Mouse (Mus musculus) C2C12 (cell line): ENCODE data around the gene Lyrm7. TPM values are rescaled to one million over a fixed set of nuclear protein-coding genes. Genes with fewer than 3 reads are reported as not detected.

Experiments
- H3K27me3 ChIP-seq: one replicate; pipeline ENCODE4 v1.6.1; 2011; ENCODE audit not compliant: control insufficient read depth, insufficient read depth, insufficient read length
- H3K36me3 ChIP-seq: one replicate; pipeline ENCODE4 v1.6.1; 2011; ENCODE audit not compliant: control insufficient read depth, insufficient read depth
- H3K4me3 ChIP-seq: one replicate; pipeline ENCODE4 v1.5.1; 2011; ENCODE audit warnings: mild to moderate bottlenecking, control low read depth; ENCODE audit not compliant: poor library complexity, insufficient read depth, severe bottlenecking
- H3K79me2 ChIP-seq: one replicate; pipeline ENCODE4 v1.6.1; 2011; ENCODE audit not compliant: control insufficient read depth, insufficient read depth
- H3K79me3 ChIP-seq: one replicate; pipeline ENCODE4 v1.6.1; 2011; ENCODE audit warnings: low read depth, control low read depth
- H3ac ChIP-seq: one replicate; pipeline ENCODE3; 2011; ENCODE audit warnings: low read depth; ENCODE audit not compliant: control insufficient read depth, insufficient read length
- CEBPB ChIP-seq: IDR thresholded peaks from one replicate; pipeline ENCODE4 v1.6.1; 2011; ENCODE audit warnings: low read depth, mild to moderate bottlenecking, control low read depth, moderate library complexity
- CTCF ChIP-seq: IDR thresholded peaks from one replicate; pipeline ENCODE4 v1.5.1; 2011; ENCODE audit not compliant: control insufficient read depth, insufficient read depth, insufficient read length
- FOSL1 ChIP-seq: IDR thresholded peaks from one replicate; pipeline ENCODE4 v1.8.0; 2011; ENCODE audit warnings: mild to moderate bottlenecking, low read length; ENCODE audit not compliant: poor library complexity, insufficient read depth, severe bottlenecking
- MAX ChIP-seq: IDR thresholded peaks from one replicate; pipeline ENCODE4 v1.6.1; 2011; ENCODE audit warnings: mild to moderate bottlenecking, control low read depth
- MYOD1 ChIP-seq: IDR thresholded peaks from one replicate; pipeline ENCODE4 v1.6.1; 2011; ENCODE audit warnings: low read depth; ENCODE audit not compliant: control insufficient read depth, insufficient read length
- MYOG ChIP-seq: IDR thresholded peaks from one replicate; pipeline ENCODE4 v1.6.1; 2011; ENCODE audit not compliant: control insufficient read depth, insufficient read length; ENCODE audit errors: extremely low read depth
- USF1 ChIP-seq: IDR thresholded peaks from one replicate; pipeline ENCODE4 v1.6.1; 2011; ENCODE audit warnings: low read depth, mild to moderate bottlenecking, control low read depth, moderate library complexity
- polyA plus RNA-seq: library from polyadenylated mRNA; unstranded; fragments of >200 nt; fragmentation: generic; extraction: Trizol; gene quantifications from one replicate; pipeline ENCODE4 v1.2.1, GENCODE M21; 2012; ENCODE audit warnings: missing spikeins

The Lyrm7 gene
- polyA plus RNA-seq, 1 experiment: 0.25 TPM

GRCm38 (mm10) chr11:54845470-54846442 is 15.0 kb downstream of the Lyrm7 start:
- no peak for TF ChIP-seq MYOG
- no peak for TF ChIP-seq FOSL1
- no peak for TF ChIP-seq MYOD1
- H3ac ChIP-seq: no peak overlapping the region
- H3K4me3 ChIP-seq: no peak overlapping the region
- no peaks in the 10 kb centered on the region for H3K79me2 ChIP-seq
- H3K36me3 ChIP-seq: no peaks in the 10 kb centered on the region
- H3K79me3 ChIP-seq: no peaks in the 10 kb centered on the region
- no peaks in the 10 kb centered on the region for H3K27me3 ChIP-seq

GRCm38 (mm10) chr11:54844959-54845358 is 15.8 kb downstream of the Lyrm7 start:
- Histone ChIP-seq H3K27me3 (no peaks in the 10 kb centered on the region), H3K79me2 (no peaks in the 10 kb centered on the region), H3K4me3 (no peak overlapping the region), H3K36me3 (no peaks in the 10 kb centered on the region), H3K79me3 (no peaks in the 10 kb centered on the region), H3ac (no peak overlapping the region)
- TF ChIP-seq CEBPB (no peak), FOSL1 (no peak), MAX (no peak), CTCF (no peak), USF1 (no peak), MYOG (no peak), MYOD1 (no peak)

GRCm38 (mm10) chr11:54844424-54844823 is 16.3 kb downstream of the Lyrm7 start:
- Histone ChIP-seq H3K79me2 (no peaks in the 10 kb centered on the region), H3K36me3 (no peaks in the 10 kb centered on the region), H3ac (no peak overlapping the region), H3K79me3 (no peaks in the 10 kb centered on the region), H3K4me3 (no peak overlapping the region), H3K27me3 (no peaks in the 10 kb centered on the region)
- no peak for TF ChIP-seq MAX
- no peak for TF ChIP-seq CTCF
- no peak for TF ChIP-seq MYOG
- TF ChIP-seq MYOD1: no peak
- TF ChIP-seq USF1: no peak
- no peak for TF ChIP-seq CEBPB
- TF ChIP-seq FOSL1: no peak

DNA sequence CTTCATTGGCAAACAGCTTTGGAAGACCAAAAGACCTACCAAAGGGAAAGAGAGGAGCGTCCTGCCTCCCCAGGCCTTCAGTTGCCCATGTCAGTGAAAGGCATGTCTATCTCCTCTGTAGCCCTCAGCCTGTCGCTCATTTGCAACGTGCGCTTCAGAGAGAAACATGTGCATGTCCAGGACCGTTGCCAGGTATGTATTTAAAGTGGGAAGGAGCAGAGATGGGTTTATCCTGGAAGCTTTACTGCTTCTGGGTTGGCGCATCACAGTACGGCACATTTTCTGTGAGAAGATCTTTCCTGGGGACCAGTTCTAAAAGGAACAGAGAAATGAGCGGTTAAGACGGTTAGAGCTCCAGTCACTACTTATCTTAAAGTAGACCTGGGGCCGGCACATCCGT is 19.8 kb downstream of the Lyrm7 start:
- Histone ChIP-seq H3K4me3 (no peak overlapping the region), H3K79me2 (no peaks in the 10 kb centered on the region), H3K36me3 (no peaks in the 10 kb centered on the region), H3K79me3 (no peaks in the 10 kb centered on the region), H3K27me3 (no peaks in the 10 kb centered on the region), H3ac (no peak overlapping the region)
- TF ChIP-seq MYOG: no peak
- TF ChIP-seq MAX: no peak

DNA sequence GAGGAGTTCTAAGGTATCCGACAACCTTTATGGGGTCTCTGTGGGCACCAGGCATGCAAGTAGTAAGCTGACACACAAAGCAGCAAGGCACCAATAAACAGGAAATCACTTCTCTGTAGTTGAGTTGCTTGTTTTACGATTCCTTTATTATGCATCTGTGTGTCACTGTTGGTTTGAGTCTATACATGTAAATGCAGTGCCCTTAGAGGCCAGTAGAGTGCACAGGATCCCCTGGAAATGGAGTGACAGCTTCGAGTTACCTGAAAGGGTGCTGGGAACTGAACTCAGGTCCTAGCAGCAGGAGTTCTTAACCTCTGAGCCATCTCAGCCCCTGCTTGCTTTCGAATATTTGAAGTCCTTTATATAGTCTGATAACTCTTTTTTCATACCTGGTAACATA is 21.0 kb downstream of the Lyrm7 start:
- no peak for TF ChIP-seq FOSL1
- no peak for TF ChIP-seq USF1
- TF ChIP-seq MYOD1: no peak
- no peak for TF ChIP-seq CTCF
- TF ChIP-seq MYOG: no peak
- TF ChIP-seq CEBPB: no peak
- no peak for TF ChIP-seq MAX
- Histone ChIP-seq H3K79me2 (no peaks in the 10 kb centered on the region), H3K27me3 (no peaks in the 10 kb centered on the region)

DNA sequence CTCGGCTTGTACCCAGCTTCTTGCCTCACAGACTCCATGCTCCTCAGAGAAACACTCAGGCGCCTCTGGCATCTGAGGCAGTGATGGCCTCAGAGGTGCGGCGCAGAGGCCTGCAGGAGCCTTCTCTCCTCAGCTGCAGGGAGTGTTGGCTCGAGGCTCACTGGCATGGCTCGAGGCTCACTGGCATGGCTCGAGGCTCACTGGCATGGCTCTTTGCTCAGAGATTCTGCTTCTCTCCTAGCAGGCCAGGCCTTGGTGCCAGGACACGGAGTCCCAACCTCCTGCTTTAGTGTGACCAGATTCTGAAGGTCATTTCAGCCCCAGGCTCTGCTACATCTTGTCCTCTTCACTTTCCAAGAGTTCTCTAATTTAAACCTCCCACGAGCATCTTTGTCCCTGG is 24.6 kb downstream of the Lyrm7 start:
- Histone ChIP-seq H3K79me3 (no peaks in the 10 kb centered on the region), H3K4me3 (no peak overlapping the region), H3ac (no peak overlapping the region), H3K27me3 (no peaks in the 10 kb centered on the region), H3K36me3 (no peaks in the 10 kb centered on the region), H3K79me2 (no peaks in the 10 kb centered on the region)
- no peak for TF ChIP-seq CEBPB
- no peak for TF ChIP-seq CTCF
- TF ChIP-seq MYOD1: no peak
- TF ChIP-seq USF1: no peak
- no peak for TF ChIP-seq FOSL1
- no peak for TF ChIP-seq MYOG
- no peak for TF ChIP-seq MAX

More for the DNA sequence above, 21.0 kb downstream of the Lyrm7 start:
- H3K79me3 ChIP-seq: no peaks in the 10 kb centered on the region
- H3ac ChIP-seq: no peak overlapping the region
- no peak overlapping the region for H3K4me3 ChIP-seq
- H3K36me3 ChIP-seq: no peaks in the 10 kb centered on the region
